Mouse (Mus musculus): ENCODE results near the gene Spaca3.

The Spaca3 gene

DNA sequence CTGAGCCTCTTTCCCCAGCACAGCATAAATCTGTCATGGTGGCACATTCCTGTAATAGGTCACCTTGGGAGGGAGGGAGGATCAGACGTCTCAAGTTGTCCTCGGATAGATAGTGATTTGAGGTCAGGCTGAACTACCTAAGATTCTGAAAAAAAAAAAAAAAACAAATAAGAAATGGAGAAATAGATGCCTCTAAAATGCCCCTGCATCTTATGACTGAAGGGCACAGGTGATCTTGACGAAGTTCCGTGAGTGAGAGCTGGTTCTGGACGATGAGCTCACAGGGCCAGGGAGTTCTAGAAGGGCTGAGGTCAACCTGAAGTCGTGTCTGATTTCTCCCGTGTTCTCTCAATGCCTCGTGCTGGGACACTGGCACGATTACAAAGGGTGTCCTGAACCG, at the start of gene Spaca3:
Spaca3 (plus strand) TSS at position 301 of the 400 bp plus-strand sequence.
- DNase-seq (ENCODE audit: low read depth, low spot score) = no peak

DNA sequence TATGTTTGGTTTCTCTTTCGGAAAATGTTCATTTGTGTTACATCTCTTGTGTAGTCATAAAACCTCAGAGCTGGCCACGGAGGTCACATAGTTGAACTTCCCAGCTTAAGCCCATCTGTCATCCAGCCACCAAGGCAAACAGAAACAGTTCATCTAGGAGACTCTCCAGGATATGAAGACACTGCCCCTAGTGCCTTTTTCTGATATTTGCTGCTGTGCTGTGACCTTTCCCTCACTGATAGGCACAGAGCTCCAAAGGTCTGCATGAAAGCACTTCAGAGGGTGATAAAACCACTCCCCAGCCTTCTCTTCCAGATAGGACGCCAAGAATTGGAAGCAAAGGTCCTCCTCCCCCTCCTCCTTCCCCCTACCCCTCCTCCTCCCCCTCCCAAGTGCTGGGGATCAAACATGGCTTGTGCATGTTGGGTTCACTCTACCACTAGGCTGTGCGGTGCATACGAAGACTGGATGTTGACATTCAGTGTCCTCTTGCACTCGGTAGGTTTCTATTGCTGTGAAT, 49.6 kb upstream of the Spaca3 start:
- no peak for DNase-seq (ENCODE audit: low read depth, low spot score)

DNA sequence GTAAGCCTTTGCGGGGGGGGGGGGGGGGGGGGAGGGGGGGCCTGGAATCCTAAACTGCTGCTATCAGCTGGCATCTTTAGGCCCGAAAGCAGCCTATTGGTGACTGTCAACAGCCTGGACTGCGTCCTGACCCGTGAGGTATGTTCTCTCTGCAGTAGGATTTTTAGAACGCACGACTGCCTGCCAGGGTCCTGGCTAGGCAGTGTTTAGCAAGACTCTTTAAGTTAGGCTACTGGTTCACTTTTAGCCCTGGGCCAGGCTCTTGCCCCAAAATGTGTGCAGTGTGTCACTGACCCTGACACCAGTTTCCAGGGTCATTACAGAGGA, 48.5 kb upstream of the Spaca3 start:
- DNase-seq (ENCODE audit: low read depth, low spot score) = no peak

DNA sequence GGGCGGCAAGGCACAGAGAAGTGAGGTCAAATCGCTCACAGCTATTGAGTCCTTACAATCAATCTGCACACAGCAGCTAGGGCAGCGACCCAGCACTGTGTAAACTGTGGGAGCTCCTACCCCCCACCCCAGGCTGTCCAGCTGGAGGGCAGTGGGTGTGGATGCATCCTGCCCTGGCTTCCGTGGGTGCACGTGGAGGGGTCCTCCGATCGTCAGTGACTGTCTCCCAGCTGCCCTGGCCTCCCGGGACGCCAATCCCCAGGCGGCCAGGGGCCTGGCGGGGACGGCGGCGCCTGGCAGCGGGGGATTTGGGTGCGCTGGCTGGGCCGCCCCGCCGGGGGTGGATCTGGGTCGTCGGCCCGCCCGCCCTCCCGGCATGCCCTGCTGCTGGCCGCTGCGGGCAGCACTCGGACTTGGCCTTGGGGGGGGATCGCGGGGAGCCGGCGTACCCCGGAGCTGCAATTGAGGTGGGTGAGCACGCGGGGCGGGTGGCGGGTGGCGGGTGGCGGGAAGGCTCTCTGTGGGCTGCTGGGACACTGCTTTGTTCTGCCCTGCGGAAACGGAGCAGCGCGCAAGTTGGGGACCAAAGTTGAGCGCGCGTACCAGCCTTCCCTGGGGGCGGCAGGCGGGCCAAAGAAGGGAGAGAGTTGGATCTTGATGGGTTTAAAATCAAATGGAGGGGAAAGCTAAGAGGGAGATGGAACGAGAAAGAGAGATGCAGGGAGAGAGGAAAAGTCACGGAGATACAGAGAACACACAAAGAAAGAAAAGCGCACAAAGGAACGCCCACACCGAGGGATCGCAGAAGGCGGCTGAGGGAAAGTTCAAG, 48.0 kb upstream of the Spaca3 start, which contains the start of gene Tmem98:
Tmem98 (plus strand) TSS at position 183 of the 829 bp plus-strand sequence.
- peak; percentile 41 for DNase-seq (ENCODE audit: low read depth, low spot score)

DNA sequence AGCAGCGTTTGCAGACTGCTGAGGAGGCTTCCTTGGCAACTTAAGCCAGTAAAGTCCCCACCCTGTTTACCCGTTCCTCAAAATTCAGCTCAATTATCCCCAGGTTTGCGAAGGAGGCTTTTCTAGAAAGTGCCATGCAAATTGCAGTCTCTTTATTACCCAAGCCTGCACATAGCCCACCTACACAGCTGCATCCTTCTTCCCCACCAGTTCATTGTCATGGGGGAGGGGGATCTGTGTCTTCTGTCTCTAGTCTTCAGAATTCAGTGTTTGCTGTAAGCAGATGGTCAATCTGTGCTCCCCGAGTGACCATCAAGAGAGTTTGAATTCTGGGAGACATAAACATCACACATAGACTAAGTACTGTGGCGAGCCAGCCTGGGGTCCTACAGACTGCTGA, 47.0 kb upstream of the Spaca3 start:
- no peak for DNase-seq (ENCODE audit: low read depth, low spot score)

DNA sequence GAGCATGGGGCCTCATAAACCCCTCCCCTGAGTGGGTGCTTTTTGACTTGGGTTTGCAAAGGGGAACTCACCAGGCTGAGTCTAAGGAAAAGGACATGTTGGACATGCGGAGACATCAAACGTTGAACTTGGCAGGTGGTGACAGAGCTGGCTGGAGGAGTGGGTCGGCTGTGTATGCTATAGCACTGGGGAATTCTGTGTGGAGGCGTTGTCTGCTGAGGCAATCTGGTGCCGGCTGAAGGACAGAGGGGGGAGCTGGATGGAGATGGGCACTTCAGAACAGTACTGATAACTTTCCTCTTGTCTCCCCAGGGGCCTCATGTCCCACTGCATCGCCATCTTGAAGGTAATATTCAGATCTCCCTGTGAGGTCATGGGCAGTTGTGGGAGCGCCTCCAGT, 42.8 kb upstream of the Spaca3 start:
- DNase-seq (ENCODE audit: low read depth, low spot score) = no peak

DNA sequence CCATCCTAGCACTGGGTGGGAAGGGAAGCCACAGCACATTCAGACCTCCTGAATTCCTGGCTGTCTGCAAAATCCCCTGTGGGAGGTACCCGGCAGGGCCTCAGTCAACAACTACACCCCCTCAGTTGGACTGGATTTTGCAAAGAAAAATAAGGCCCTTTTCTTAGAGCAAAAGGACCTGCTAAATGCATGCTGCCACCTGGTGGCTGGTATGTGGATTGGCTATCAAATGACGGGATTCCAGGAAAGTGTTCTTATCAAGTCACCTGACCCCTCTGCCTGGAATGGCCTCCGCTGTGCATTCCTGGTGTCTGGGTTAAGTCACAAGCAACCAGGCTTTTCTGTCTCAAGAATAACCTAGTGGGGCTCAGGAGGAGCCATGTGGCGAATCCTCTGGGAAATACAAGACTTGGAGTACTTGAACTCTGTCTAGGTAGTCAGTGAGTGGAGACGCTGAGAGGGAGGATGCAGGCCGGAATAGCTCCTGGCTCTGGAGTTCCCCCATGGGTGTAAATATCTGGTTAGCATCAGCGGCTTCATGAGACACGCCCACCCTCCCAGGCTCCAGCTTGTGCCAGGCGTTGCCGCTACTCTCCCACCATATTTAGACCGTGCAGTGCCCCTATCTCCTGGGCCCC, 40.0 kb upstream of the Spaca3 start:
- peak; percentile 74 for DNase-seq (ENCODE audit: low read depth, low spot score)

DNA sequence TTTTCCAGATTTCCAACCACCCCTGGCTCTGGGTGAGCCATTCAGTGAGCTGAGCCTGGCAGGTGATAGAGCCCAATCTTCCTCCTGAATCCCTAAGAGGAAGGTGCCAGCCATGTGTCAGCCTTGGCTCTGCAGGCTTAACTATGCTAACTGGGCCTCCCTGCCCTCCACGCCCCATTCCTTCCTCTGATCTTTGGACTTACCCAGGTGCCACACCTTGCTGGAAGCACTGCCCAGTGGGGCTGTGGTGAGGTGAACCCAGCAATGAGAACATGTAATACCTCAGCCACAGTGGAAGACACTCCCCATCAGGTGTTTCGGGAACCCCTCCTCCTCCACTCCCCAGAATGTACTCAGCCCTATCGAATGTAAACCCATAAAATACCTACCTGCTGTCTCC, 38.1 kb upstream of the Spaca3 start:
- no peak for DNase-seq (ENCODE audit: low read depth, low spot score)

DNA sequence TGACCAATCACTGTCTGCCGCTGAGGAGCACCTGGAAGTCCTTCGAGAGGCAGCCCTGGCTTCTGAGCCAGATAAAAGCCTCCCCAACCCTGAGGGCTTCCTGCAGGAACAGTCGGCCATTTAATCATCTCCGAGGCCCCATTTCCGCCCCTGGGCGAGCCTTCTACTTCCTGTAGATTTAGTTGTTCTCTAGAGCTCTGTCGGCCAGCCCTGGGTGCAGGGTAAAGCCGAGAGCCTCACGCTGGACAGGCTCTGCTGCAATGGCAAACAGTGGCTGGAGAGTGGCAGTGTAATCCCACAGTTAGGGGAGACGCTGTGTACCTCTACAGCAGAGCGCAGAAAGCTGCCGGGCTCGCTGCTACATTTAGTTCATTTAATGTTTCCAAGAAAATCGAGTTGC, 36.9 kb upstream of the Spaca3 start:
- DNase-seq (ENCODE audit: low read depth, low spot score) = no peak

DNA sequence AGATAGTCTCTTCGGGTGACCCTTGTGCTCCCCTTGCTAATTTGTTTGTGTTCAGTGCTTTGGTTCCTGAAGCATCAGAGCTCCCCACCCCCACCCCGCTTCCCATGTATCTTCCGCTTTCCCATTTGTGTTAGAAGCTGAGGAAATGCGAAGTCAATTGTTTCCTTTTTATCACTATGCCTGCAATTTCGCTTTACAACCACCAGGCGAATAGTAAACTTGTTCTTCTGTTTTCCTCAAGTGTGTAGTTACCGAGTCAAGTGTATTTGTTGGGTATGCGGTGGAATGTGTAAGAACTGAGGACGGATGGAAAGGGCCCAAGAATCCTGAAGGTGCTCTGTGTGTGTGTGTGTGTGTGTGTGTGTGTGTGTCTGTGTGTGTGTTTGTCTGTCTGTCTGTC, 36.4 kb upstream of the Spaca3 start:
- no peak for DNase-seq (ENCODE audit: low read depth, low spot score)

DNA sequence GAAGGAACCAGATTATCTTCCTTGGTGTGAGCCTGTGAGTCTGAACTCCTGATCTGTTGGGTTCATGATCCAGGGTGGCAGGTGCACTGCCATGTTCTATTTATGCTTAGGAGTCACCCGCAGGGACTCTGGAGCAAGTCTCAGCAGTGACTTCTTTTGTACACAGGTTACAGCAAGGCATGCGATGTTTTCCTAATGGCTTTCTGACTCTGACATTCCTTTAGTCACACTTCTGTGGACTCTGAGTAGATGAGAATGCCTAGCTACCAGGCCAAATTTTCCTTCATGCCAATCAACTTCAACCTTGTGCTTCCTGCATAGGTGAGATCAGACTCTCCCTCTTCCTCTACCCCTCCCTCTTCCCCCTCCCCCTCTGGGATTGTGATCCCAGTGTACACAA, 22.8 kb upstream of the Spaca3 start:
- no peak for DNase-seq (ENCODE audit: low read depth, low spot score)

DNA sequence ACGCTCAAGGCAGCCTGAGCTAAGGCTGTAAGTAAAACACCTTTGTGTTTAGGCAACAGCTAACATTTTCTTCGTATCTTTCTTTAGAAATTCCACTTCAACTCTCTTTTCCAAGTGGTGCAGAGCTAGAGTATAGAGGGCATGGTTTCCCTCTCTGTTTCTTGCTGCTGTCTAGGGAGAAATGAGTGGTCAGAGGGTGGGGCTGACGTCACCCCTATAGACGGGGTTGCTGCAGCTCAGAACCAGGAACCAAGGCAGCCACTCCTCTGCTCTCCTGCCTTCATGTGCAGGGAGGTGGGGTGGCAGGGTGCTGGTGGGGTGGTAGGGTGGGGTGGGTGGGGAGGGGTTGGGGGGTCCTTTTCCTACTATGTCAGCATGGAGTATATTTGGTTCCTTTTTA, 22.3 kb upstream of the Spaca3 start:
- no peak for DNase-seq (ENCODE audit: low read depth, low spot score)

DNA sequence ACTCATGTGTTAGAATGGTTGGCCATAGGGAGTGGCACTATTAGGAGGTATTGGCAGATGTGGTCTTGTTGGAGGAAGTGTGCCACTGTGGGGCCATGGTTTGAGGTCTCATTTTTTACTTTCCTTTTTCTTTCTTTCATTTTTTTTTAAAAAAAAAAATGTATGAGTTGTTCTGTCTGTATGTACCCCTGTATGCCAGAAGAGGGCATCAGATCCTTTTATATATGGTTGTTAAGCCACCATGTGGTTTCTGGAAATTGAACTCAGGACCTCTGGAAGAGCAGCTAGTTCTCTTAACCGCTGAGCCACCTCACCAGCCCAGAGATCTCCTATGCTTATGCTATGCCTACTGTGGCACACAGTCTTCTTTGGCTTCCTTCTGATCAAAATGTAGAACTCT, 19.4 kb upstream of the Spaca3 start:
- no peak for DNase-seq (ENCODE audit: low read depth, low spot score)

DNA sequence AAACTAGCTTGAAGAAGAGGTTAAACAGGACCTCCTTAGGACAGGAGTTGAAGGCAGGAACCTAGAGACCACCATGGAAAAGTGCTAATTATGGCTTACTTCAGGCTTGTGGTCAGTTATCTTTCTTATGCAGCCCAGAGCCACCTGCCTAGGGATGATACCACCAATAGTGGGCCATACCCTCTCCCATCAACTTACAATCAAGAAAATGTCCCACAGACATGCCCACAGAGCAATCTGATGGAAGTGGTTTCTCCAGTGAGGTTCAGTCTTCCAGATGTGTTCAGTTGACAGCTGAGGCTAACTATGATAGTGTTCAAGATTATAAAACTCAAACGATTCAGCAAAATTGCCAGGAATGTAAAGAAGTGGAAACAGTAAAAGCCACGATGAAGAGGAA, 14.7 kb upstream of the Spaca3 start:
- DNase-seq (ENCODE audit: low read depth, low spot score) = no peak

DNA sequence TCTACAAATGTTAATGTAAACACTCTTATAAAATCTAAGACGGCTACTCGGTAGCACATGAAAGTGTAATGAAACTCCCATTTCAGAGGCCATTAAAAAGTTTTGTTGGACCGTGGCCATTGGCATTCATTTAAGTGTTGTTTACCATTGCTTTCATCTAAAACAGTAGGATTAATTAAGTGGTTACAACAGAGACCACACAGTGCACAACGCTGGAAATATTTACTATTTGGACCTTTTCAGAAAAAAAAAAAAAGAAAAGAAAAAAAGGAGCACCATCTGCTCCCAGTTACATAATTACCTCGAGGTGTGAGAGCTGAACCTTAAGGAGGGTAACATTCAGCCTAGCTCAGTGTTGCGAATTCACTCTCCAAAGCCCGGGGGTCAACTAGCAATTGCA, 12.7 kb upstream of the Spaca3 start:
- no peak for DNase-seq (ENCODE audit: low read depth, low spot score)

DNA sequence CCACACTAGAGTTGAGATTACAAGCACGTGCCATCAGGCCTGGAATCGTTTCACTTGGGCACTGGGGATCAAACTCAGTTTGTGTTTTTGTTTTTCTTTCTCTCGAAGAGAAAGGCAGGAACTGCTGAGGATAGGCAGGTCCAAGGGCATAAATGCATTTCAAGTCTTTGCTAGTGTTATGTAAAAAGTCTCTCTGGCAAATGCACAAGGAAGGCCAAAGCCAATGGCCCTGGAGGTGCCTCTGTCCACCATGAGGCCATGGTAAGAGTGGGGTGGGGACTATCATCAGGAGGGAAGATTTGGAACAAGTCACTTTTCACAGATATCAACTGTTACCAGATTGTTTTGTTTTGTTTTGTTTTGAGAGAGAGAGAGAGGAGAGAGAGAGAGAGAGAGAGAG, 12.1 kb upstream of the Spaca3 start:
- DNase-seq (ENCODE audit: low read depth, low spot score) = no peak

DNA sequence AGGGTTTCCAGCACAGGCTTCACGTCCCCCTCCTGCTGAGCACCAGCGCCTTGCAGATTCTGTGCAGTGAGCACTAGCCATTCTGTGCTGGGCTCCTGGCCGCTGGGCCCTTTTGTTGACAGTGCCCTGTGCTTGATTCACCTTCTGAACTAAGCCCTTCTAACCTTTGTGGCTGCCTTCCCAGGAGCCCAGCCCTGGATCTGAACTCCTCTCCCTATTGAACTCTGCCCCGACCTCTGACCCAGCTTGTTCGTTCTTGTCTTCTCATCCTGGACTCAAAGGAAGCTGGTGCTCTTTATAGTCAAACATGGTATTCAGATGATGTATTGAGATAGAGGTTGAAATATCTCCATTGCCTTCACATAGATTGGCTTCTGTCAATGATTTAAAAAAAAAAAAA, 10.0 kb upstream of the Spaca3 start:
- no peak for DNase-seq (ENCODE audit: low read depth, low spot score)

DNA sequence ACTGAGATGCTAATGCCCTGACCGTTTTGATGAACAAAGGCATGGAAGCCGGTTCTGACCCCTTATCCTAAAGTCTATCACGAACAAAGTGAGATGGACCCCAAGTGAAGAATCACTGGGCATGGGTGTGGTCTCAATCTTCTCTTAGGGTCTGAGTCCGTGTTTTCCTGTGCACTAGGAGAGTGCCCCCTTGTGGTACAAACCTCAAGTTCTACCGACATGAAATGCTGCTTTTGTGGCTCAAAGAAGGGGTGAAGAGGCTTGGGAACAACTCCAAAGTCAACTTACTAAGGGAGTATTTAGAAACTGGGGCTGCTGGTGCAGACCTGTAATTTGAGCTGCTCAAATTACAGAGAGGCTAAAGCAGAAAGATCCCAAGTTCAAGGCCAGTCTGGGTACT, 6.3 kb upstream of the Spaca3 start:
- DNase-seq (ENCODE audit: low read depth, low spot score) = no peak

DNA sequence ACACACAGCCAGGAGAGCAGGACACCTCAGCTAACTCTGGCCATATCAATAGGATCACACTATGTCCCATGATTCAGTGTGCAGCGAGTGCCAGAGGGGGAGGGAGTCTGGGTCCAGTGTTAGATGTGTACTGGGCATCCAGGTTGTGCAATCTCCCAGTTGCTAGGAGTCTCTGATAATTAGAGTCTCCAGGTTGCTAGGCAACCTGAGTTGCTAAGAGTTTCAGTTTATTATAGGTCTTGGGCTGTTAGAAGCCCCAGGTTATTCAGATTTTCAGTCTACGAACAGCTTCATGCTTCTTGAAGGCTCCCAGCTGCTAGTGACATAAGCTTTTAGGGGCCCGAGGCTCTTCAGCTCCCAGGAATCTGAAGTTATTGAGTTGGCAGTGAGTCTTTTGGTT, 5.2 kb upstream of the Spaca3 start:
- DNase-seq (ENCODE audit: low read depth, low spot score) = peak; percentile 40

DNA sequence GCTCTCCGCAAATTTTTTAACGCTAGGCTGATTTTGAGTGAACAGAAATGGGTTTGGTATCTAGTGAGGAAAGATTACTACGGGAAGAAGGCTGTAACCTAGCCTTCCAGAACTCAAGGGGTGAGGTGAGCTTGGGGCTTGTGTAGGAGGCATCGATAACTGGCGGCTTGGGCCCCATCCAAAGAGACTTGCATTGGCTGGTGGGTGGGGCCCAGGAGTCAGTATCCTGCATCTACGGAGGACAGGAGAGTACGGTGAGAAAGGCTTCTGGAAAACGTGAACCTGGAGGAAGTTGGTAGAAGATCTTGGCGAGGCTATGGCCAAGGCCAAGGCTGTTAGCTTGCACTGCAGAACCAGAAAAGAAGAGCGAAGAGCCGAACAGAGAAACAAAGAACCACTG, 3.7 kb upstream of the Spaca3 start:
- no peak for DNase-seq (ENCODE audit: low read depth, low spot score)

DNA sequence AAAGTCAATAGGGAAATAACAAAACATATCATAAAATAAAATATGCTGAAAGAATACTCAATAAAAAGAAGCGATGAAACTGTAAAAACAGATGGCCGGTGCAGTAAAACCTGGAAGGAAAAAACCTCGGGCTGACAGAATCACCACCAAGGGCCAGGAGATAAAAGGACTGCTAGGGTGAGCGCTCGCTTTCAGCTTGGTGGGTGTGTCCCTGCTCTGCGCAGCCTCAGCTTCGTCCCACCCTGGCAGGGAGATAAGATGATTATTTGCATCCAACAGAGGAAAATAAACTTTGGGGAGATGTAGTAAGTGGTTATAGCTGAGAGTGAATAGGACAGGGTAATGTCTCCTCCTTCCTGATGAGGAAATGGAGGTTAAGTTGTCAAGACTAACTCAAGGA, 3.3 kb upstream of the Spaca3 start:
- no peak for DNase-seq (ENCODE audit: low read depth, low spot score)

DNA sequence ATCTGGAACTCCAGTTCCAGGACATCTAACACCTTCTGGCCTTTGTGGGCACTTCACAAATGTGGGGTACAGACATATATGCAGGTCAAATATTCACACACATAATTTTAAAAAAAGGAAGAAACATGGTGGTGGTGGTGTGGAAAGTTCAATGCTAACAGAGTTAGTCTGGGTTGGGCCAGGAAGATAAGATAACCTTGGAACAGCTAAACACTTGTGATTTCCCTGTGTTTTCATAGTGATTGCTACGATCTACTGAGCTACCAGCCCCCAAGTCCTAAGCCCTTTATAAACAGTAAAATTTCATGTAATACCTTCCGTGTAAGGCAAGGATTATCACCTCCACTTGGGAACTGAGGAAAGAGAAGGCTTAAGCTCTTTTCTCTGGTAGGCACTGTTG, 1.3 kb upstream of the Spaca3 start:
- no peak for DNase-seq (ENCODE audit: low read depth, low spot score)

DNA sequence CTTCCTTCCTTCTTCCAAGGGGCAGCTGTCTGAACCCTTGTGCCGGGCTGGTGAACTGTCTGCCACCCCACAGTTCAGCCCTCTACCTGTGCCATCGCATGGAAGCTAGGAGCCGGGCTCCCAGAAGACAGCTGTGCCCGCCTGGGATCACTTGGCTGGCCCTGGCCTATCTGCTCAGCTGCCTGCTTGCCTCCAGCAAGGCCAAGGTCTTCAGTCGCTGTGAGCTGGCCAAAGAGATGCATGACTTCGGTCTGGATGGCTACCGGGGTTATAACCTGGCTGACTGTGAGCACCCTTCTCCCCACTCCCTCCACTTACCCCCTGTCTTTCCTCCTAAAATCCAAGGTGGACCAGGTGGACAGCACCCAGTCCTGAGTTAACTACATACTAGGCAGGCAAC, 4.8 kb downstream of the Spaca3 start:
- DNase-seq (ENCODE audit: low read depth, low spot score) = no peak

Data from telencephalon, adult 2 months (tissue).